Mouse (Mus musculus): ENCODE data around the gene Abo.

GRCm38 (mm10) chr2:26912253-26912770, 47.5 kb upstream of the Abo start:
- TF ChIP-seq ZC3H11A (IDR thresholded peaks at IDR 0.05; ENCODE audit: borderline replicate concordance, low read depth, low read length) (no peak), CHD2 (IDR thresholded peaks at IDR 0.05; ENCODE audit: low read depth, low read length) (no peak)

All from ES-E14 (cell line).